Mouse (Mus musculus): ENCODE results near the gene Tgfbr2.

DNA sequence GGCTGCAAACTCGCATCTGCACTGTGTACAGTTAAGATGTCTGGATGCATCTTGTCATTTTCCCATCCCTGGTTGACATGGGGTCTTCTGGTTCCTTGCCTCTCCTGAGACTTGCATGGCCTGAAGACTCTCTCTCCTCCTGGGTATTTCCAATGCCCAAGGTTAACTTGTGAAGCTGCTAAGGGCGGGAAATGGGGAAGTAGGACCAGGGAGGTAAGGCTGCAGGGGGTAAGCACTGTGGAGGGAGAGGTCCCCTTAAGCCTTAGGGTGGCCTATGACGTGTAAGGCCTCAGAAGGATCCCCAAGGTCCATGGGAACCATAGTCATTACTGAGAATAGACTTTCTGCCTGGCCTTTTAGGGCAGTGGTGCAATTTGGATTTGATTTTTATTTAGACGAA is 133.8 kb downstream of the Tgfbr2 start:
- TF ChIP-seq CTCF (conservative IDR thresholded peaks at IDR 0.05 in 1 of 2, IDR thresholded peaks at IDR 0.05 in 1 of 2; ENCODE audit: low read depth in 2 of 2, low read length in 2 of 2) (no peak), MXI1 (IDR thresholded peaks at IDR 0.05; ENCODE audit: low read depth, low read length) (no peak), E2F4 (IDR thresholded peaks at IDR 0.05; ENCODE audit: insufficient replicate concordance, low read depth, low read length) (no peak), POLR2A (IDR thresholded peaks at IDR 0.05; ENCODE audit: low read depth, low read length) (no peak), JUN (IDR thresholded peaks at IDR 0.05; ENCODE audit: insufficient read depth, low read depth, low read length) (no peak), USF1 (IDR thresholded peaks at IDR 0.05; ENCODE audit: low read depth, low read length) (no peak), POLR2AphosphoS2 (IDR thresholded peaks at IDR 0.05; ENCODE audit: low read depth, low read length) (no peak), CHD2 (IDR thresholded peaks at IDR 0.05; ENCODE audit: low read length) (no peak), ELF1 (IDR thresholded peaks at IDR 0.05; ENCODE audit: low read depth, low read length) (no peak)

Data from CH12.LX (cell line).